Mouse (Mus musculus): Measurements from ENCODE around the gene Iqcn.

The Iqcn gene

GRCm38 (mm10) chr8:70703287-70703686, at the start of gene Iqcn:
TSS of gene Iqcn (plus strand) at chr8:70703457.
- no peak for DNase-seq

- DNase-seq, result no peak
Measured at GRCm38 (mm10) chr8:70654121-70654520, 49.1 kb upstream of the Iqcn start.

- no peak for DNase-seq
Measured at GRCm38 (mm10) chr8:70655469-70655868, 47.8 kb upstream of the Iqcn start.

- no peak for DNase-seq
Measured at GRCm38 (mm10) chr8:70656193-70656790, 47.0 kb upstream of the Iqcn start.

GRCm38 (mm10) chr8:70657214-70657613, 46.0 kb upstream of the Iqcn start:
- DNase-seq, result peak in 1 of 2 experiments; percentile 65

- peak; percentile 44 to 45 for DNase-seq
Measured at GRCm38 (mm10) chr8:70657739-70658138, 45.5 kb upstream of the Iqcn start.

GRCm38 (mm10) chr8:70658897-70659603, 44.2 kb upstream of the Iqcn start:
- peak; percentile 66 to 85 for DNase-seq

- DNase-seq, result peak; percentile 95 to 97
Measured at GRCm38 (mm10) chr8:70659604-70660272, 43.5 kb upstream of the Iqcn start.

- peak; percentile 56 to 76 for DNase-seq
Measured at GRCm38 (mm10) chr8:70660273-70660725, 43.0 kb upstream of the Iqcn start, which contains the start of gene Pgpep1. TSS of gene Pgpep1 (minus strand) at chr8:70660388.

GRCm38 (mm10) chr8:70663691-70664090, 39.6 kb upstream of the Iqcn start:
- no peak for DNase-seq

GRCm38 (mm10) chr8:70664631-70665030, 38.6 kb upstream of the Iqcn start:
- no peak for DNase-seq

- peak; percentile 80 to 93 for DNase-seq
Measured at GRCm38 (mm10) chr8:70665599-70665998, 37.7 kb upstream of the Iqcn start.

- DNase-seq, result peak; percentile 78 to 81
Measured at GRCm38 (mm10) chr8:70667071-70667470, 36.2 kb upstream of the Iqcn start.

- peak; percentile 65 to 71 for DNase-seq
Measured at GRCm38 (mm10) chr8:70671615-70672324, 31.5 kb upstream of the Iqcn start.

GRCm38 (mm10) chr8:70672325-70673078, 30.8 kb upstream of the Iqcn start:
- no peak for DNase-seq

GRCm38 (mm10) chr8:70673079-70673856, 30.0 kb upstream of the Iqcn start, which contains the start of gene Lsm4:
TSS of gene Lsm4 (plus strand) at chr8:70673248.
- peak; percentile 97 to 98 for DNase-seq

- DNase-seq, result no peak
Measured at GRCm38 (mm10) chr8:70674109-70674508, 29.1 kb upstream of the Iqcn start.

GRCm38 (mm10) chr8:70674716-70675115, 28.5 kb upstream of the Iqcn start:
- DNase-seq, result no peak

GRCm38 (mm10) chr8:70675336-70675735, 27.9 kb upstream of the Iqcn start:
- DNase-seq, result no peak

GRCm38 (mm10) chr8:70677451-70678080, 25.7 kb upstream of the Iqcn start:
- DNase-seq, result peak; percentile 77 to 79

GRCm38 (mm10) chr8:70678679-70679078, 24.6 kb upstream of the Iqcn start:
- no peak for DNase-seq

All from kidney, postnatal 36 days (tissue).